Mouse (Mus musculus) CH12.LX (cell line): ENCODE measurements around the gene Samd4. TPM values are rescaled to one million over a fixed set of nuclear protein-coding genes. Genes with fewer than 3 reads are reported as not detected.

ENCODE experiments used
- DNase-seq: peaks from one replicate; pipeline ENCODE4 v3.0.0-alpha.2; 2013; ENCODE audit errors: extremely low read depth
- H3K27ac ChIP-seq: 2 replicates; pipeline ENCODE4 v1.5.1; 2012; ENCODE audit warnings: low read depth, mild to moderate bottlenecking, control low read depth, moderate library complexity; ENCODE audit not compliant: insufficient read depth
- H3K27me3 ChIP-seq: replicated peaks from 2 replicates; pipeline ENCODE3; 2012; ENCODE audit warnings: inconsistent platforms
- H3K36me3 ChIP-seq, 2 experiments: replicated peaks in 1 of 2; 2 replicates each; pipeline versions ENCODE3 to v1.6.1; 2012; ENCODE audit warnings: inconsistent platforms in 1 of 2, low read length in 1 of 2, mild to moderate bottlenecking in 1 of 2, mixed read lengths in 1 of 2, moderate library complexity in 1 of 2; ENCODE audit not compliant: control insufficient read depth in 1 of 2, insufficient read depth in 1 of 2
- H3K4me1 ChIP-seq, 2 experiments: 2 replicates each; pipeline ENCODE4 v1.6.1; 2012; ENCODE audit warnings: inconsistent platforms in 1 of 2, moderate library complexity in 1 of 2; ENCODE audit not compliant: insufficient read depth in 2 of 2, control insufficient read depth in 1 of 2
- H3K4me2 ChIP-seq: 2 replicates; pipeline ENCODE4 v1.6.1; 2012; ENCODE audit warnings: low read depth, mild to moderate bottlenecking, control low read depth; ENCODE audit not compliant: poor library complexity, insufficient read depth, severe bottlenecking
- H3K4me3 ChIP-seq, 3 experiments: fragments of 150-350 bp in 1 of 3; sonication (generic) in 1 of 3; replicated peaks in 1 of 3; 2 replicates each; pipeline versions ENCODE3 to v1.5.1; 2011 to 2012; ENCODE audit warnings: low read depth in 2 of 3, low read length in 2 of 3, mild to moderate bottlenecking in 2 of 3, moderate library complexity in 2 of 3, control low read depth in 1 of 3, improper control_type of control experiment in 1 of 3, inconsistent platforms in 1 of 3, mixed read lengths in 1 of 3; ENCODE audit not compliant: poor library complexity in 1 of 3
- H3K79me2 ChIP-seq: replicated peaks from 2 replicates; pipeline ENCODE4 v1.6.1; 2012; ENCODE audit warnings: mild to moderate bottlenecking, moderate library complexity; ENCODE audit not compliant: control insufficient read depth, poor library complexity, insufficient read depth, severe bottlenecking; ENCODE audit errors: extremely low read depth
- H3K9ac ChIP-seq: 2 replicates; pipeline ENCODE4 v1.6.1; 2012; ENCODE audit warnings: low read depth, mild to moderate bottlenecking, control low read depth, moderate library complexity; ENCODE audit not compliant: insufficient read depth
- H3K9me3 ChIP-seq: replicated peaks from 2 replicates; pipeline ENCODE3; 2012; ENCODE audit warnings: low read length, inconsistent platforms, mixed read lengths
- CHD1 ChIP-seq: IDR thresholded peaks from 2 replicates; pipeline ENCODE4 v1.6.1; 2012; ENCODE audit warnings: low read depth, low read length, improper control_type of control experiment, inconsistent platforms
- CHD2 ChIP-seq: IDR thresholded peaks from 2 replicates; pipeline ENCODE4 v1.6.1; 2011; ENCODE audit warnings: low read length, improper control_type of control experiment
- E2F4 ChIP-seq: IDR thresholded peaks from 2 replicates; pipeline ENCODE4 v1.6.1; 2011; ENCODE audit warnings: low read depth, low read length, improper control_type of control experiment; ENCODE audit not compliant: insufficient replicate concordance
- EP300 ChIP-seq: IDR thresholded peaks from 2 replicates; pipeline ENCODE4 v1.6.1; 2011; ENCODE audit warnings: low read length, improper control_type of control experiment
- GABPA ChIP-seq: IDR thresholded peaks from 2 replicates; pipeline ENCODE4 v1.6.1; 2012; ENCODE audit warnings: low read depth, low read length, improper control_type of control experiment, inconsistent platforms; ENCODE audit not compliant: insufficient replicate concordance
- MAX ChIP-seq: IDR thresholded peaks from 2 replicates; pipeline ENCODE4 v1.6.1; 2011; ENCODE audit warnings: low read length, improper control_type of control experiment
- MEF2A ChIP-seq: IDR thresholded peaks from 2 replicates; pipeline ENCODE4 v1.6.1; 2014; ENCODE audit warnings: low read depth, mild to moderate bottlenecking, inconsistent platforms, low read length, improper control_type of control experiment, borderline replicate concordance
- NRF1 ChIP-seq: IDR thresholded peaks from 2 replicates; pipeline ENCODE4 v1.6.1; 2014; ENCODE audit warnings: low read depth, mild to moderate bottlenecking, inconsistent platforms, low read length, improper control_type of control experiment, moderate library complexity
- PAX5 ChIP-seq: IDR thresholded peaks from 2 replicates; pipeline ENCODE4 v1.6.1; 2012; ENCODE audit warnings: low read length, inconsistent platforms, mixed read lengths
- POLR2A ChIP-seq: IDR thresholded peaks from 2 replicates; pipeline ENCODE4 v1.6.1; 2011; ENCODE audit warnings: low read depth, mild to moderate bottlenecking, improper control_type of control experiment, low read length
- RAD21 ChIP-seq: IDR thresholded peaks from 2 replicates; pipeline ENCODE4 v1.6.1; 2011; ENCODE audit warnings: low read depth, mild to moderate bottlenecking, low read length, improper control_type of control experiment, moderate library complexity
- RCOR1 ChIP-seq: conservative IDR thresholded peaks from 2 replicates; pipeline ENCODE4 v1.6.1; 2012; ENCODE audit warnings: low read depth, mild to moderate bottlenecking, inconsistent platforms, low read length, improper control_type of control experiment
- SIN3A ChIP-seq: IDR thresholded peaks from 2 replicates; pipeline ENCODE4 v1.6.1; 2012; ENCODE audit warnings: low read length, improper control_type of control experiment, inconsistent platforms
- TBP ChIP-seq: conservative IDR thresholded peaks from 2 replicates; pipeline ENCODE4 v1.6.1; 2011; ENCODE audit warnings: low read depth, low read length, improper control_type of control experiment
- TCF12 ChIP-seq: IDR thresholded peaks from 2 replicates; pipeline ENCODE4 v1.6.1; 2014; ENCODE audit warnings: low read depth, mild to moderate bottlenecking, inconsistent platforms, low read length, improper control_type of control experiment
- USF1 ChIP-seq: IDR thresholded peaks from 2 replicates; pipeline ENCODE4 v1.6.1; 2014; ENCODE audit warnings: low read depth, mild to moderate bottlenecking, inconsistent platforms, low read length, improper control_type of control experiment
- ZMIZ1 ChIP-seq: IDR thresholded peaks from 2 replicates; pipeline ENCODE4 v1.6.1; 2012; ENCODE audit warnings: low read depth, mild to moderate bottlenecking, inconsistent platforms, low read length, improper control_type of control experiment
- dilution Hi-C: fragments of 300-500 bp; cut with MboI; formaldehyde crosslinking; loops from 2 replicates; pipeline ENCODE4 v1.14.3; 2020; ENCODE audit warnings: low sequenced_read_pairs; ENCODE audit not compliant: extremely low pct_unique_long_range_greater_than_20kb, extremely low pct_ligation_motif_present
- in situ Hi-C: fragments of 300-500 bp; cut with MboI; formaldehyde crosslinking; loops from 3 replicates; pipeline ENCODE4 v1.14.3; 2019; ENCODE audit warnings: low sequenced_read_pairs, low pct_ligation_motif_present, low pct_unique_long_range_greater_than_20kb, mixed read lengths
- polyA plus RNA-seq: library from polyadenylated mRNA; unstranded; fragments of >175 nt; gene quantifications from 2 replicates; pipeline ENCODE4 v1.2.1, GENCODE M21; 2012; ENCODE audit warnings: low read depth; ENCODE audit not compliant: insufficient read length
- total RNA-seq, 2 experiments: library from RNA; depleted of rRNA; stranded (reverse); fragments of 300-350 nt in 1 of 2; fragments of >200 nt in 1 of 2; gene quantifications; 2 replicates each; pipeline ENCODE4 v1.2.3; 2012 to 2014

The Samd4 gene
- total and polyA plus RNA-seq, 3 experiments = 0.64 to 4.6 (median 1.5) TPM

DNA sequence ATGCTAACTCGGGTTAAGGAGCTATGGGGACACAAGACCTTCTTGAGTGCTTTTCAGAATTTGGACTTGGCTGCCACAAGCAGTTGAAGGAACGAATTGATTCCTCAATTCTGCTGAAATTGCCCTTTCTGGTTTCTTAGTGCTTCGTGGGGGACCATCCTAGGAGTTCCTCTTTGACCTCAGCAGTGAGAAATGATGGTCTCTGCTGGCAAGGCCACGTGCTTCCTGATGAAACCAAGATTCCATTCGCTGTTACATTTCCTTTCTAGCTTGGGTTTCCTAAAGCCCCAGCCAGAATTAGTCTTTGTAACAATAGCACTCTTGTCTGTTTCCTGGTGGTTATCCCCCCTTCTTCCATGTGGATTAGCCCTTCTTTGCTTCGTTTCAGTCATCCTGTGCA lies 32.9 kb downstream of the Samd4 start:
- Histone ChIP-seq H3K9me3 (no peaks in the 10 kb centered on the region), H3K27me3 (no peaks in the 10 kb centered on the region), H3K4me3 (no peak overlapping the region), H3K79me2 (no peaks in the 10 kb centered on the region), H3K9ac (no peak overlapping the region), H3K27ac (no peak overlapping the region), H3K4me1 (no peaks in the 10 kb centered on the region), H3K4me2 (no peak overlapping the region), H3K36me3 (no peaks in the 10 kb centered on the region)
- dilution Hi-C loops = no loop called here
- in situ Hi-C loops = no loop called here
- TF ChIP-seq ZMIZ1 = no peak
- no peak for TF ChIP-seq GABPA
- TF ChIP-seq CHD1 = no peak
- DNase-seq = no peak

DNA sequence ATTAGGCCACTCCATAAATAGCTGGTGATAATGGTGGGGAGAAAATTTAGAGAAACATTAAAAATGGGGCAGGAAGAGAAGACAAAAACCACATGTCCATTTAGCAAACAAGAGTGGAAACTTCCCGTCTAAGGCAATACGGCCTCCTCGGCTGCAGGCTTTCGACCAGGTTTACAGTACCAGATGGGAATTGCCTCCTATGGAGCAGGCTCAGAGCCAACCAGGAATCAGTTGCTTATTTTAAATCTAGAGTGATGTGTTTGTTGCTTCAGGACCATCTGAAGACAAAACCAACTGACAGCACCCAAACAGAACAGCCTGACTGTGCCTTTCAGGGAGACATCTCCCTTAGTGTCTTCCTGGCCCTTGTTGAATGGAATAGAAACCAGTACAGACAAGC lies 33.9 kb downstream of the Samd4 start:
- no peak for DNase-seq
- no peak overlapping the region for H3K4me2 ChIP-seq
- no peaks in the 10 kb centered on the region for H3K79me2 ChIP-seq
- dilution Hi-C loops (no loop called here), in situ Hi-C loops (no loop called here)
- no peaks in the 10 kb centered on the region for H3K4me1 ChIP-seq
- H3K4me3 ChIP-seq = no peak overlapping the region
- TF ChIP-seq USF1 (no peak), POLR2A (no peak), RAD21 (no peak), E2F4 (no peak), TBP (no peak), TCF12 (no peak), MEF2A (no peak), PAX5 (no peak), EP300 (no peak), GABPA (no peak)
- no peak overlapping the region for H3K9ac ChIP-seq
- H3K36me3 ChIP-seq = no peaks in the 10 kb centered on the region
- no peaks in the 10 kb centered on the region for H3K9me3 ChIP-seq
- no peaks in the 10 kb centered on the region for H3K27me3 ChIP-seq
- H3K27ac ChIP-seq = no peak overlapping the region

DNA sequence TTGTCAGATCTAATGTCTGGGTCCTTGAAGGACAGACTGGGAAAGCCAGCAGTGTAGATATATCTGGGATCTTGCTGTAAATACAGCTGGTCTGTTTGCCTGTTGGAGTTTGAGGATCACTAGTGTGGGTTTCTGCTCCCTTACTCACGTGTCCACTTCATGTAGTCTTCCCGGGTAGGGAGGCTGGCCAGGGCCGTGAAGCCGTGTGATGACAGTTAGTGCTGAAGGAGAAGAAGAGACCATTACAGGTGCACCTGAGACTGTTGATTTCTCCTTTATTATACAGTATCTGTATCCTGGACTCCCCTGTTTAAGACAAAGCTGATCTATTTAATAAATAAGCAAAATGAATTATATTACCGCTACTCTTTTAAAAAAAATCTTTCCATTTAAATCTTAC lies 34.5 kb downstream of the Samd4 start:
- in situ Hi-C loops = no loop called here
- no peaks in the 10 kb centered on the region for H3K27me3 ChIP-seq
- H3K36me3 ChIP-seq = no peaks in the 10 kb centered on the region
- TF ChIP-seq RCOR1 = no peak
- no peak for TF ChIP-seq E2F4
- no peak for TF ChIP-seq SIN3A
- TF ChIP-seq CHD2 = no peak
- TF ChIP-seq RAD21 = no peak
- no peak for TF ChIP-seq MEF2A
- no peak for TF ChIP-seq MAX
- TF ChIP-seq NRF1 = no peak
- no peak for TF ChIP-seq ZMIZ1
- no peak overlapping the region for H3K27ac ChIP-seq
- no peaks in the 10 kb centered on the region for H3K4me1 ChIP-seq
- no peaks in the 10 kb centered on the region for H3K79me2 ChIP-seq
- DNase-seq = no peak
- H3K4me2 ChIP-seq = no peak overlapping the region
- no peak overlapping the region for H3K4me3 ChIP-seq
- H3K9me3 ChIP-seq = no peaks in the 10 kb centered on the region
- no peak overlapping the region for H3K9ac ChIP-seq
- dilution Hi-C loops = no loop called here
